Mouse (Mus musculus) cortical plate, adult 2 months (tissue): Measurements from ENCODE around the gene Ptprm.

Experiments
- CTCF ChIP-seq: fragments of 200-500 bp; IDR thresholded peaks from 2 replicates; pipeline ENCODE4 v1.5.1; 2011; ENCODE audit warnings: mild to moderate bottlenecking, control low read depth, low read length; ENCODE audit not compliant: insufficient read depth; ENCODE audit errors: extremely low read depth
- POLR2A ChIP-seq: fragments of 200-500 bp; IDR thresholded peaks from 2 replicates; pipeline ENCODE4 v1.6.1; 2011; ENCODE audit warnings: mild to moderate bottlenecking, low read length, control low read depth; ENCODE audit not compliant: insufficient read depth; ENCODE audit errors: extremely low read depth

DNA sequence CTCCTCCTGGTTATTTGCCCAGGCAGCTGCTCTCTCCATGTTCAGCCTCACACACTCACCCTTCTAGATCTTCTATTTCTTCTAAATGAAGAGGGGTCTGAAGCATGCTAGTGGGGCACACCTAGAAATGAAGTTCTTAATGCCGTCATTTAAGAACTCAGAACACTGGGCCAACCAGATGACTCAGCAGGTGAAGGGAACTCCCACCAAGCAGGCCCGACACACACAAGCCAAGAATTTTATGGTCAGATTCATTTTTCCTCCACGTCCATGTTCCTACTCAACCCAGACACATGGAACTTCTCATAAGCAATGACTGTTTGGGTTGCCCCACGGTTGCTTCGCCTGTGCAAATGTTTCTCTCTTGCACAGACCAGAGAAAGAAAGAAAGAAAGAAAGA, 230.5 kb downstream of the Ptprm start:
- TF ChIP-seq CTCF = no peak
- no peak for TF ChIP-seq POLR2A
